In the genomic region with DNA sequence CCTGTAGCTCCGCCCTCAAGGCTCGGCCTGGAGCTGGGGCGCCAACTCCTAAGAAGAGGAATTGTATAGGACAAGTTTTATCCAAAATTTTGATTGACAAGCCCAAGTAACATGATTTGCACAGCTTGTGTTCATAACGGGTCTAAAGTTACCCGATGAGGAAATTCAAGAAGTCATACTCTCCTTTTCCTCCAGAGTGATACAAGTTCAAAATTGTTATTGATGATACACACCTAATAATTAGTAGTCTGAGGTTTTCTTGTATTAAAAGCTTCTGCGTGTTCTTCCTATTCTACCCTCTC, we compare ENCODE assay signal across 8 mouse cellular contexts. TPM values are rescaled to one million over a fixed set of nuclear protein-coding genes. Genes with fewer than 3 reads are reported as not detected.
A peak's percentile ranks its signal among the peaks of the same experiment; 100 is the strongest.
DNase-seq lines count a peak whose midpoint lies in the region; ATAC-seq lines count a peak whose summit lies in the region.

A gene (minus strand): TSS at position 3 of the 302 bp plus-strand sequence.

- H3K9ac ChIP-seq in kidney, embryonic 14.5 days (ENCODE audit: low read depth, low read length) = peak within 1 kb of the TSS; percentile 76
- H3K9ac ChIP-seq in heart, embryonic 16.5 days (ENCODE audit: low read length) = peak within 1 kb of the TSS; percentile 83
- H3K9ac ChIP-seq in liver, embryonic 15.5 days = peak within 1 kb of the TSS; percentile 21; the same call in 1 of the 2 replicates

- intact Hi-C loops in left cerebral cortex, postnatal 4 days (cut with DNase I) = no loop called here

- H3K36me3 ChIP-seq in kidney, embryonic 14.5 days (ENCODE audit: control insufficient read depth, insufficient read depth, low read length) = no peaks in the 10 kb centered on the region
- H3K36me3 ChIP-seq in embryonic facial prominence, embryonic 10.5 days (replicated peaks) = no peaks in the 10 kb centered on the region
- no peaks in the 10 kb centered on the region for H3K36me3 ChIP-seq in heart, embryonic 16.5 days (ENCODE audit: control insufficient read depth, insufficient read depth)
- H3K36me3 ChIP-seq in liver, embryonic 15.5 days (replicated peaks) = no peaks in the 10 kb centered on the region

- H3K4me2 ChIP-seq in kidney, embryonic 14.5 days (replicated peaks; ENCODE audit: low read depth, low read length) = peak within 1 kb of the TSS; percentile 68
- peak within 1 kb of the TSS; percentile 87 for H3K4me2 ChIP-seq in heart, embryonic 16.5 days (ENCODE audit: low read depth, low read length)
- peak within 1 kb of the TSS; percentile 77 for H3K4me2 ChIP-seq in liver, embryonic 15.5 days

- H3K4me3 ChIP-seq in kidney, embryonic 14.5 days (ENCODE audit: low read length) = peak within 1 kb of the TSS; percentile 62
- H3K4me3 ChIP-seq in embryonic facial prominence, embryonic 10.5 days = peak within 1 kb of the TSS; percentile 73
- peak within 1 kb of the TSS; percentile 72 for H3K4me3 ChIP-seq in heart, embryonic 16.5 days (ENCODE audit: low read length)
- peak within 1 kb of the TSS; percentile 56 for H3K4me3 ChIP-seq in liver, embryonic 15.5 days (replicated peaks)

- WGBS in kidney, embryonic 14.5 days = 14% methylated on average over 6 of the region's 6 CpGs
- 18% methylated on average over 6 of the region's 6 CpGs for WGBS in embryonic facial prominence, embryonic 10.5 days
- WGBS in heart, embryonic 16.5 days = 19% methylated on average over 6 of the region's 6 CpGs
- 15% methylated on average over 6 of the region's 6 CpGs for WGBS in liver, embryonic 15.5 days (ENCODE audit: insufficient replicate concordance)

- no peaks in the 10 kb centered on the region for H3K9me3 ChIP-seq in kidney, embryonic 14.5 days (ENCODE audit: control insufficient read depth, low read length)
- H3K9me3 ChIP-seq in embryonic facial prominence, embryonic 10.5 days = no peaks in the 10 kb centered on the region; the same call in 1 of the 2 replicates
- H3K9me3 ChIP-seq in heart, embryonic 16.5 days (replicated peaks; ENCODE audit: control insufficient read depth, low read length) = peaks cover 1% of the 10 kb centered on the region; the same call in 1 of the 2 replicates
- no peaks in the 10 kb centered on the region for H3K9me3 ChIP-seq in liver, embryonic 15.5 days (replicated peaks)

- no peaks in the 10 kb centered on the region for H3K4me1 ChIP-seq in kidney, embryonic 14.5 days (ENCODE audit: control insufficient read depth, insufficient read depth, low read length)
- peaks cover 8% of the 10 kb centered on the region for H3K4me1 ChIP-seq in embryonic facial prominence, embryonic 10.5 days
- H3K4me1 ChIP-seq in heart, embryonic 16.5 days (ENCODE audit: control insufficient read depth, insufficient read depth, low read length) = peaks cover 3% of the 10 kb centered on the region; the same call in 1 of the 2 replicates
- H3K4me1 ChIP-seq in liver, embryonic 15.5 days (replicated peaks) = peaks cover 11% of the 10 kb centered on the region

- peak within 1 kb of the TSS; percentile 56; the same call in 1 of the 2 replicates for H3K27ac ChIP-seq in kidney, embryonic 14.5 days (ENCODE audit: low read depth, low read length)
- H3K27ac ChIP-seq in embryonic facial prominence, embryonic 10.5 days (replicated peaks) = peak within 1 kb of the TSS; percentile 82
- peak within 1 kb of the TSS; percentile 92 for H3K27ac ChIP-seq in heart, embryonic 16.5 days (ENCODE audit: low read length)
- 0 out of 2 replicates have a peak within 1 kb of the TSS, but pooled peaks have one; percentile 33 for H3K27ac ChIP-seq in liver, embryonic 15.5 days (replicated peaks)

- no peaks in the 10 kb centered on the region; the same call in 1 of the 2 replicates for H3K27me3 ChIP-seq in kidney, embryonic 14.5 days (ENCODE audit: control insufficient read depth, insufficient read depth, low read length)
- H3K27me3 ChIP-seq in embryonic facial prominence, embryonic 10.5 days (replicated peaks; ENCODE audit: low read depth, poor library complexity, severe bottlenecking) = peaks cover 33% of the 10 kb centered on the region
- no peaks in the 10 kb centered on the region; the same call in 1 of the 2 replicates for H3K27me3 ChIP-seq in heart, embryonic 16.5 days (ENCODE audit: control insufficient read depth, insufficient read depth, low read length)
- H3K27me3 ChIP-seq in liver, embryonic 15.5 days = peaks cover 52% of the 10 kb centered on the region

- no peak for ATAC-seq in kidney, embryonic 14.5 days (ENCODE audit: low FRiP score, low TSS enrichment)
- ATAC-seq in heart, embryonic 16.5 days (replicated peaks; ENCODE audit: extremely low read depth, insufficient read depth, low FRiP score) = no peak
- no peak for ATAC-seq in liver, embryonic 15.5 days (ENCODE audit: insufficient read depth)

- no peak for DNase-seq in kidney, adult 8-10 months
- DNase-seq in embryonic facial prominence, embryonic 10.5 days (ENCODE audit: low spot score) = no peak
- no peak for DNase-seq in left cerebral cortex, postnatal 4 days
- no peak for DNase-seq in urinary bladder, postnatal 25 days (ENCODE audit: low spot score)
- DNase-seq in testis, postnatal 14 days (ENCODE audit: low spot score) = no peak

RNA-seq across cellular contexts. Expression of the gene that starts here (rescaled TPM):
- polyA plus RNA-seq in kidney, embryonic 14.5 days (2014; fragmentation: Nextera tagmentation; extraction: Ambion mirVana) = 0.70 and 1.1 TPM in 2 replicates
- polyA plus RNA-seq in embryonic facial prominence, embryonic 10.5 days (2016; fragmentation: Nextera tagmentation; extraction: Ambion mirVana) = 0.74 and 0.92 TPM in 2 replicates
- 2.6 and 2.9 TPM in 2 replicates for polyA plus RNA-seq in heart, embryonic 16.5 days (2015; fragmentation: Nextera tagmentation; extraction: Ambion mirVana)
- polyA plus RNA-seq in liver, embryonic 15.5 days (2015; fragmentation: Nextera tagmentation; extraction: Ambion mirVana) = 0.09 and 0.31 TPM in 2 replicates
- 1 to 10 TPM; 8.2 to 8.4 TPM for total RNA-seq in left cerebral cortex, postnatal 4 days (2021)

Comparison
In these comparisons a context has a peak if more than half of its experiments do, and no peak if none do; other contexts are left out.
1. H3K27ac ChIP-seq: peak in every context shown above with its lines; median percentile 92 in heart, embryonic 16.5 days; 82 in embryonic facial prominence, embryonic 10.5 days; 56 in kidney, embryonic 14.5 days; 33 in liver, embryonic 15.5 days.
2. H3K9ac ChIP-seq: peak in every context shown above with its lines; median percentile 83 in heart, embryonic 16.5 days; 76 in kidney, embryonic 14.5 days; 21 in liver, embryonic 15.5 days.